Mouse (Mus musculus) embryonic facial prominence, embryonic 14.5 days (tissue): Measurements from ENCODE around the gene Dnm2. TPM values are rescaled to one million over a fixed set of nuclear protein-coding genes. Genes with fewer than 3 reads are reported as not detected.
A peak's percentile ranks its signal among the peaks of the same experiment; 100 is the strongest.

Experiments used
- microRNA-seq: library from miRNA; unstranded; fragments of <30 nt; microRNA quantifications from one replicate; pipeline ENCODE4, GENCODE M21; 2016; ENCODE audit warnings: borderline number of aligned reads
- polyA plus RNA-seq: library from polyadenylated mRNA; unstranded; fragments of >200 nt; fragmentation: Nextera tagmentation; extraction: Ambion mirVana; gene quantifications from 2 replicates; pipeline ENCODE4 v1.2.1, GENCODE M21; 2014

Gene Dnm2
- polyA plus RNA-seq, 1 experiment from 2014 or later = 65.8 TPM

Small RNA genes within 50 kb of the gene (microRNA-seq; reads per million reads assigned to microRNA genes)
- gene Mir199a-1 = 37.7 reads per million, percentile 40 among the genes with 10 or more reads in this experiment

Other genes with a start within 250 kb of the Dnm2 start
- 43.0 and 49.6 TPM in 2 replicates for gene Keap1, start 185.5 kb upstream of the Dnm2 start, polyA plus RNA-seq
- gene S1pr5, start 176.5 kb upstream of the Dnm2 start, polyA plus RNA-seq = 0.96 and 1.3 TPM in 2 replicates
- 26.3 and 35.5 TPM in 2 replicates for gene Atg4d, start 159.6 kb upstream of the Dnm2 start, polyA plus RNA-seq
- 11.0 and 14.4 TPM in 2 replicates for gene Kri1, start 136.9 kb upstream of the Dnm2 start, polyA plus RNA-seq
- 57.2 and 57.7 TPM in 2 replicates for gene Cdkn2d, start 133.5 kb upstream of the Dnm2 start, polyA plus RNA-seq
- 20.8 and 22.7 TPM in 2 replicates for gene Ap1m2, start 112.6 kb upstream of the Dnm2 start, polyA plus RNA-seq
- 111 and 132 TPM in 2 replicates for gene Slc44a2, start 104.2 kb upstream of the Dnm2 start, polyA plus RNA-seq
- gene Ilf3, start 57.0 kb upstream of the Dnm2 start, polyA plus RNA-seq = 139 and 177 TPM in 2 replicates
- gene Qtrt1, start 13.1 kb upstream of the Dnm2 start, polyA plus RNA-seq = 36.9 and 49.4 TPM in 2 replicates
- gene Tmed1, start 85.3 kb downstream of the Dnm2 start, polyA plus RNA-seq = 103 and 115 TPM in 2 replicates
- 2.0 and 2.1 TPM in 2 replicates for gene AB124611, start 101.3 kb downstream of the Dnm2 start, polyA plus RNA-seq
- 55.7 and 57.1 TPM in 2 replicates for gene Carm1, start 122.0 kb downstream of the Dnm2 start, polyA plus RNA-seq
- 41.5 and 42.3 TPM in 2 replicates for gene Timm29, start 167.8 kb downstream of the Dnm2 start, polyA plus RNA-seq
- 16.0 and 18.2 TPM in 2 replicates for gene Yipf2, start 167.9 kb downstream of the Dnm2 start, polyA plus RNA-seq
- 70.9 and 82.0 TPM in 2 replicates for gene Smarca4, start 191.3 kb downstream of the Dnm2 start, polyA plus RNA-seq